Mouse (Mus musculus): Measurements from ENCODE around the gene Polr3e. TPM values are rescaled to one million over a fixed set of nuclear protein-coding genes. Genes with fewer than 3 reads are reported as not detected.

The Polr3e gene
- 27.7 and 30.5 TPM in 2 replicates for polyA plus RNA-seq (2014; fragmentation: Nextera tagmentation; extraction: Ambion mirVana)

DNA sequence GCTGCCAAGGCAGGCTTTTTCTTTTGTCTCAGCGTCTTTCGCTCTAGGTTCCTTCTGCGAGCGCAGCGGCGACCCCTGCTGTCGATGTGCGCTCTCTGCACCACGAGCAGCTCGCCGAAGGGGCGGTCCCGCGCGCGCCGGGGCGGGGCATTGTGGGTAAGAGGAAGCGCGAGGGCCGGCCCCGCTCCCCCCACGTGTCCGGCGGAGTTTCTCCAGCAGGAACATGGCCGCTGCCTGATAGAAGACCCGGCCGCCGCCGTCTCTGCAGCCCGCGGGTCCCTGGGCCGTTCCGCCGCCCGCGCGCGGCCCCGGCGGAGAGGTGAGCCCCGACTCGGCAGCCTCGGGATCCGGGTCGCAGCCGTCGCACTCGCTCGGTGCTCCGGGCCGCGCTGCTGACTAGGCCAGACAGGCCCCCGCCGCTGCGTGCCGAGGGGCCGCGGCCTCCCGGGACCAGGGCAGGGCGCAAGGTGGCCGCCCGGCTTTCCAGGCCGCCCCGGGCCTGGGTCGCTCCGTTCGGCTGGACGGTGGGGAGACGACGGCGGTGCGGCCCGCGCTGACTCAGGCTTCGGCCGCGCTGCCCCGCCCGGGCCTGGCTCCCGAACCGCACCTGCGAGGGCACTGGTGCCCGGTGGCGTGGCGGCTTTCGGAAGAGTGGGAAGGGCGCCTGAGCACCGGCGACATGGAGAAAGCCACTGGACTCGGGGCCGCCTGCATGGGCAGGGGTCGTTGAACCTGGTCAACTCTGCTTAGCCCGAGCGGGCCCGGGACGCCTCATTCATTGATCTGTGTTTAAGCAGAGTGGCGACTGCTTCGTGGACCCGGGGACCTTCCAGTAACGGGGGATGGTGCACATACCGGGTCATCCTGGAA lies at the start of gene Polr3e:
TSS of gene Polr3e (plus strand) at position 153 of the 870 bp plus-strand sequence.
- Histone ChIP-seq H3K36me3 (ENCODE audit: control insufficient read depth, insufficient read depth, low read length) (peaks cover 2% of the 10 kb centered on the region; the same call in 1 of the 2 replicates), H3K27me3 (replicated peaks; ENCODE audit: control insufficient read depth, insufficient read depth, low read length) (no peaks in the 10 kb centered on the region), H3K4me2 (ENCODE audit: low read length) (peak within 1 kb of the TSS; percentile 73), H3K9me3 (ENCODE audit: control insufficient read depth, low read length) (no peaks in the 10 kb centered on the region), H3K27ac (ENCODE audit: low read depth) (peak within 1 kb of the TSS; percentile 77), H3K4me1 (replicated peaks; ENCODE audit: control insufficient read depth, insufficient read depth, low read length) (no peaks in the 10 kb centered on the region), H3K9ac (ENCODE audit: low read length) (peak within 1 kb of the TSS; percentile 90), H3K4me3 (ENCODE audit: low read depth, low read length) (peak within 1 kb of the TSS; percentile 81)
- ATAC-seq (replicated peaks; ENCODE audit: low FRiP score, low TSS enrichment, low read depth) (peak; percentile 92), DNase-seq (ENCODE audit: low spot score) (peak; percentile 100)
- WGBS: under 1% methylated on average over 96 of the region's 102 CpGs

DNA sequence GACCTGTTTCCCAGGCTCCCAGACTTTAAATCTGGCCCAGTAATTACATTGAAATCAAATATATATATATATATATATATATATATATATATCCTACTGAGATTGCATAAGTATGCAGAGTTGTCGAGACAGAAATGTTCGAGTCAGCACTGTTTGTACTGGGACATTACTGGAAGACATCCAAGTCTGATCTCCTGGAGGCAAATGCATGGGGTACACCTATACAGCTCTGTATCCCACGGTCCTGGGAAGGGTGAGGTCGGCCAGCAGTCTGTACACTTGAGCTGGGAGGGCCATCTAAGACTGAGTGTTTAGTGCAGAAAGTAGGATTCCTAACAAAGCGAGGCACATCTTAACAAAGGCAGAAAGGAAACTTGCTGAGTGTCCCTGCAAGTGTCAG lies 47.7 kb upstream of the Polr3e start:
- ATAC-seq (replicated peaks; ENCODE audit: low FRiP score, low TSS enrichment, low read depth) (no peak), DNase-seq (ENCODE audit: low spot score) (no peak)
- H3K9ac ChIP-seq (ENCODE audit: low read length): no peak overlapping the region

DNA sequence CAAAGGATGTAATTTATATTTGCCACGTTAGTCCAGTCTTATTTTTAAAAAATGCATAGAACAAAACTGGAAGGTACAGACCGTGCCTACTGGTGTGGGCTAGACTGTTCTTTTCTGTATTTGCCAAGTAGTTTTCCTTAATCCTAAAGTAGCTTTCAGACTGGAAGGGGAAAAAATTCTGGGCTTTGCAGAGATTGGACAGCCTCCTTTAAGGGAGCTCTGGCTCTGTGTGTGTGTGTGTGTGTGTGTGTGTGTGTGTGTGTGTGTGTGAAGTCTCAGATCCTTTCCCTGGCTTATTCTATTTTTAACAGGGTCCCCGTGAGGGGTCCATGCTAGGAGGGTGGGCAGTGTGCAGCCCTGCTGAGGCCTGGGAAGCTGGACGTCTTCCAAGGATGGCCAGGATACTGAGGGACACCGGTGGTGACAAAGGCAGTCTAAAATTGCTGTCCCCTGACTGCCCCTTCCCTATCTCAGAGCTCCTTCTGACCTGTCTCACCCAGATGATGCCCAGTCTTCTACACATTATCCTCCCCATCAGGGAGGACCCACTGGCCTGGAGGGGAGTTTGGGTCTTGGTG lies 47.0 kb upstream of the Polr3e start:
- Histone ChIP-seq H3K9me3 (ENCODE audit: control insufficient read depth, low read length) (no peaks in the 10 kb centered on the region), H3K9ac (ENCODE audit: low read length) (no peak overlapping the region), H3K4me3 (ENCODE audit: low read depth, low read length) (no peak overlapping the region), H3K27ac (ENCODE audit: low read depth) (peak overlapping the region; percentile 22; the same call in 1 of the 2 replicates), H3K4me2 (ENCODE audit: low read length) (no peak overlapping the region), H3K4me1 (replicated peaks; ENCODE audit: control insufficient read depth, insufficient read depth, low read length) (peaks cover 30% of the 10 kb centered on the region), H3K36me3 (ENCODE audit: control insufficient read depth, insufficient read depth, low read length) (no peaks in the 10 kb centered on the region; the same call in 1 of the 2 replicates), H3K27me3 (replicated peaks; ENCODE audit: control insufficient read depth, insufficient read depth, low read length) (no peaks in the 10 kb centered on the region)
- ATAC-seq (replicated peaks; ENCODE audit: low FRiP score, low TSS enrichment, low read depth) (no peak), DNase-seq (ENCODE audit: low spot score) (no peak)
- WGBS: 55% methylated on average over 5 of the region's 5 CpGs

More for the DNA sequence above, 47.7 kb upstream of the Polr3e start:
- peaks cover 37% of the 10 kb centered on the region for H3K4me1 ChIP-seq (replicated peaks; ENCODE audit: control insufficient read depth, insufficient read depth, low read length)
- no peaks in the 10 kb centered on the region for H3K27me3 ChIP-seq (replicated peaks; ENCODE audit: control insufficient read depth, insufficient read depth, low read length)
- peak overlapping the region; percentile 22; the same call in 1 of the 2 replicates for H3K27ac ChIP-seq (ENCODE audit: low read depth)
- no peak overlapping the region for H3K4me3 ChIP-seq (ENCODE audit: low read depth, low read length)
- H3K4me2 ChIP-seq (ENCODE audit: low read length): no peak overlapping the region
- no peaks in the 10 kb centered on the region; the same call in 1 of the 2 replicates for H3K36me3 ChIP-seq (ENCODE audit: control insufficient read depth, insufficient read depth, low read length)
- WGBS: 30% methylated on average over 5 of the region's 5 CpGs
- H3K9me3 ChIP-seq (ENCODE audit: control insufficient read depth, low read length): no peaks in the 10 kb centered on the region

DNA sequence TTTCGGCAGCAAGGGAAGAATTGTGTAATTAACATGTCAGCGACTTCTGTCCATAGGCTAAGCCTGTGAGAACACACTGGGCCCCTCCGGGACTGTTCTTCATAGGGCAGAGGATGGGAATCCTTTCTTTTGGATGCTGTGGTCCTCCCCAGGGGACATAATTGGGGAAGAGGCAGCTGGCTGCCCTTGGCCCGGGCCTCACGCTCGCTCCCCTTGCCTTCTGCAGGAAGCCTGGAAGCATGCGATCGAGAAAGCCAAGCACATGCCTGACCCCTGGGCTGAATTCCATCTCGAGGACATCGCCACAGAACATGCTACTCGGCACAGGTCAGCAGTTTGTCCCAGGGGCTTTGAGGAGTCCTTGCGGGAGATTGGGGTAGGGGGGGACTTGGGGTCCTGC lies 44.5 kb upstream of the Polr3e start:
- no peak overlapping the region for H3K4me2 ChIP-seq (ENCODE audit: low read length)
- no peak for ATAC-seq (replicated peaks; ENCODE audit: low FRiP score, low TSS enrichment, low read depth)
- H3K4me3 ChIP-seq (ENCODE audit: low read depth, low read length): no peak overlapping the region
- H3K36me3 ChIP-seq (ENCODE audit: control insufficient read depth, insufficient read depth, low read length): no peaks in the 10 kb centered on the region; the same call in 1 of the 2 replicates
- H3K27ac ChIP-seq (ENCODE audit: low read depth): no peak overlapping the region
- H3K4me1 ChIP-seq (replicated peaks; ENCODE audit: control insufficient read depth, insufficient read depth, low read length): peaks cover 14% of the 10 kb centered on the region; the same call in 1 of the 2 replicates
- H3K27me3 ChIP-seq (replicated peaks; ENCODE audit: control insufficient read depth, insufficient read depth, low read length): no peaks in the 10 kb centered on the region
- H3K9ac ChIP-seq (ENCODE audit: low read length): no peak overlapping the region
- 75% methylated on average over 12 of the region's 12 CpGs for WGBS
- no peaks in the 10 kb centered on the region for H3K9me3 ChIP-seq (ENCODE audit: control insufficient read depth, low read length)
- DNase-seq (ENCODE audit: low spot score): no peak

DNA sequence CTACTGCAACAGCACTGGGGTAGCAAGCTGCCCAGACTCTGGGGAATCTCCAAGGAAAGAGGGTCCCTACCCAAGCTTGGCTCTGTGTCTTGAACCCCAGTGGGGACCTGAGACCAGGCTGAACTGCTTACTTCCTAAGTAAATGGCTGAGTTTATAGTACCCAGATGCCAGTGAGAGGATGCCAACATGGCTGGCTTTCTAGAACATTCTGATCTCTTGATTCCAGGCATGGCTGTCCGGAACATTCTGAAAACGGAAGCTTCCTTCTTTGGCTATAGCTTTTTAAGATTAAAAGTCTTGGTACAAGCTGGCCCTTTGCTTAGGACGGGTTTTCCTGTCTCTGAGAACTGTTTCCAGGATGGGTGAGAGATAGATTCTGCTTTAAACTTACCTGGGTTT lies 43.5 kb upstream of the Polr3e start:
- WGBS: 93% methylated on average over 3 of the region's 3 CpGs

DNA sequence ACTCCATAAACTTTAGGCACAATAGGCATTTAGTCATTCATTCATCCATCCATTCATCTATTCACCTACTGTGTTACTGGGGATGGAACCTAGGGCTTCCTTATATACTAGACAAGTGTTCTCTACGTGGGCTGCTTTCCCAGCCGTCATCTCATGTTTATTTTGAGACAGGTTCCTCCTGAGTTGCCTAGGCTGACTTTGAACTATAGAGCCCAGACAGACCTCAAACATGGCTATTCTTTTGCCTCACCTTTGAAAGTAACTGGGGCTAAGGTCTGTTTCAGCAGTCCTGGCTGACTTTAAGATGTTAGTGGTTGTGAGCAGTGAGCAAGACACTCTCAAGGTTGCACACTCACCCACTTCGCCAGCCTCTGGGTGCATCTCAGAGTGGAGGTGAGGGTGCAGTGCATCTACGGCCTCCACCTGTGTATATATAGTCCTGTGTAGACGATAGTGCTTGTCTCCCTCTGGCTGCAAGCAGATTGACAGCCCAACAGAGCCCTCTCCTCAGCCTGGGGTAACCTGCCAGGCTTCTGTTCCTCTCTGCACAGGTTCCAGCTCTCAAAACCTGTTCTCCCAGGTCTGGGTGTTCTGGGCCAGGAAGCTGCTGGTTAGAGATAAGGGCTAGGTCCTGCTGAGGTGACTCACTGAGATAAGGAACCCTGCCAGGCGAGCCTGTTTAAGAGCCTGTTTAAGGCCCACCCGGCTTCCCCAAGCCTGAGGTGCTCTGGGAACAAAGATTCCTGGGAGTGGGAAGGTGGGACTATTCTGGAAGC lies 42.6 kb upstream of the Polr3e start:
- peak; percentile 94 for ATAC-seq (replicated peaks; ENCODE audit: low FRiP score, low TSS enrichment, low read depth)
- DNase-seq (ENCODE audit: low spot score): peak; percentile 68
- 58% methylated on average over 7 of the region's 7 CpGs for WGBS

More for the DNA sequence above, 43.5 kb upstream of the Polr3e start:
- DNase-seq (ENCODE audit: low spot score) (no peak), ATAC-seq (replicated peaks; ENCODE audit: low FRiP score, low TSS enrichment, low read depth) (no peak)
- Histone ChIP-seq H3K9ac (ENCODE audit: low read length) (no peak overlapping the region), H3K4me2 (ENCODE audit: low read length) (no peak overlapping the region), H3K4me1 (replicated peaks; ENCODE audit: control insufficient read depth, insufficient read depth, low read length) (peaks cover 12% of the 10 kb centered on the region; the same call in 1 of the 2 replicates), H3K36me3 (ENCODE audit: control insufficient read depth, insufficient read depth, low read length) (no peaks in the 10 kb centered on the region; the same call in 1 of the 2 replicates), H3K27me3 (replicated peaks; ENCODE audit: control insufficient read depth, insufficient read depth, low read length) (no peaks in the 10 kb centered on the region), H3K9me3 (ENCODE audit: control insufficient read depth, low read length) (no peaks in the 10 kb centered on the region), H3K27ac (ENCODE audit: low read depth) (no peak overlapping the region), H3K4me3 (ENCODE audit: low read depth, low read length) (no peak overlapping the region)

DNA sequence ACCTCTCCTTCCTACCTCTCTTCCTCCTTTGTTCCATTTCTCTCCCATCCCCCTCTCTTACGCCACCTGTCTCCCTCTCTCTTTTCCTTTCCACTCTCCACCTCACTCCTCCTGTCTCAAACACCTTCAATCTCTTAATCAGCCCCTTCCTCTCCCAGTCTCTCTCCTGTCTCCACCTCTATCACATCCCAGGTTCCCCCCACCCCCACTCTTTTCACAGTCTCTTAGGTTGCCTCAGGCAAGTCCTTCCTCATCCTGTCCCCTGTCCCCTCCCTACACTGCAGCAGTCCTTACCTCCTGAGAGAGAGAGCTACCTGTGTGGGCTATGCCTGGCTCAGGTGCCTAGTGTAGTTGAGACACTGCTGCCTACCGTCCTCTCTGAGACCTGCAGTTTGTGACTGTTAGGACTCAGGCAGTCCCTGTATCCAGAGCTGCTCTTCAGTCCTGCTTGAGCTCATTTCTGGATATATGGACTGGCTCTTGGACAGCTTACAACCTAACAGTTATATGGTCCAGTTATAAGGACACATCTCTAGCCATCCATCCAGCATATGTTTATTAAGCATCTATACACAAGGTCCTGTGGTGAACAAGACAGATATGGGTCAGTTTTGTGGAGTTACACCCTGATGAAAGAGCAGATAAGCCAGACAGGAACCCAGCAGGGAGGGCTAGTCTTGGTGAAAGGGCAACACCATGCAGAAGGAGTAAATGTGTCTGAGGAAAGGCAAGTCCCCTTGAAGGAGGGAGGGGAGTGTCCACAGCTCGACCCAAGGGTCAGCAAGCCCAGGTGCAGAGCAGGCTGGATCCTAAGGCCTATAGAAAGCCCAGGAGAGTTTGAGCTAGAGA lies 41.8 kb upstream of the Polr3e start:
- 0 out of 2 replicates have a peak, but pooled peaks cover under 1% of the 10 kb centered on the region for H3K4me1 ChIP-seq (replicated peaks; ENCODE audit: control insufficient read depth, insufficient read depth, low read length)
- 56% methylated on average over 3 of the region's 3 CpGs for WGBS
- ATAC-seq (replicated peaks; ENCODE audit: low FRiP score, low TSS enrichment, low read depth) (peak; percentile 75), DNase-seq (ENCODE audit: low spot score) (peak; percentile 65)
- H3K4me2 ChIP-seq (ENCODE audit: low read length): no peak overlapping the region
- H3K9me3 ChIP-seq (ENCODE audit: control insufficient read depth, low read length): no peaks in the 10 kb centered on the region
- no peak overlapping the region for H3K9ac ChIP-seq (ENCODE audit: low read length)
- no peak overlapping the region for H3K4me3 ChIP-seq (ENCODE audit: low read depth, low read length)
- H3K36me3 ChIP-seq (ENCODE audit: control insufficient read depth, insufficient read depth, low read length): peaks cover 10% of the 10 kb centered on the region; the same call in 1 of the 2 replicates
- H3K27ac ChIP-seq (ENCODE audit: low read depth): peak overlapping the region; percentile 18
- H3K27me3 ChIP-seq (replicated peaks; ENCODE audit: control insufficient read depth, insufficient read depth, low read length): no peaks in the 10 kb centered on the region

More for the DNA sequence above, 42.6 kb upstream of the Polr3e start:
- peak overlapping the region; percentile 44 for H3K27ac ChIP-seq (ENCODE audit: low read depth)
- no peaks in the 10 kb centered on the region for H3K27me3 ChIP-seq (replicated peaks; ENCODE audit: control insufficient read depth, insufficient read depth, low read length)
- H3K9me3 ChIP-seq (ENCODE audit: control insufficient read depth, low read length): no peaks in the 10 kb centered on the region
- peaks cover 2% of the 10 kb centered on the region; the same call in 1 of the 2 replicates for H3K36me3 ChIP-seq (ENCODE audit: control insufficient read depth, insufficient read depth, low read length)
- H3K4me2 ChIP-seq (ENCODE audit: low read length): no peak overlapping the region
- H3K9ac ChIP-seq (ENCODE audit: low read length): no peak overlapping the region
- H3K4me3 ChIP-seq (ENCODE audit: low read depth, low read length): no peak overlapping the region
- H3K4me1 ChIP-seq (replicated peaks; ENCODE audit: control insufficient read depth, insufficient read depth, low read length): peaks cover 7% of the 10 kb centered on the region; the same call in 1 of the 2 replicates
